Mouse (Mus musculus): Measurements from ENCODE around the gene Arhgap27. TPM values are rescaled to one million over a fixed set of nuclear protein-coding genes. Genes with fewer than 3 reads are reported as not detected.

The Arhgap27 gene
- polyA plus RNA-seq, 1 experiment from 2014 or later = 6.5 TPM

- Histone ChIP-seq H3K9ac (ENCODE audit: low read length) (no peak overlapping the region), H3K27me3 (ENCODE audit: control insufficient read depth, insufficient read depth, low read length) (no peaks in the 10 kb centered on the region), H3K27ac (replicated peaks in 1 of 2; ENCODE audit: control insufficient read depth in 1 of 2, insufficient read depth in 1 of 2, low read depth in 2 of 2, low read length in 2 of 2) (peak overlapping the region; percentile 18 to 77; a peak in 3 of 4 replicates), H3K4me2 (ENCODE audit: low read length) (no peak overlapping the region), H3K36me3 (ENCODE audit: control insufficient read depth, insufficient read depth, low read length) (peaks cover 55% of the 10 kb centered on the region), H3K4me3 (ENCODE audit: control insufficient read depth in 1 of 2, insufficient read depth in 1 of 2, low read depth in 1 of 2, low read length in 2 of 2) (no peak overlapping the region), H3K9me3 (ENCODE audit: control insufficient read depth, low read length) (no peaks in the 10 kb centered on the region), H3K4me1 (ENCODE audit: control insufficient read depth in 2 of 2, insufficient read depth in 2 of 2, low read length in 2 of 2) (peaks cover 10 to 11% of the 10 kb centered on the region in 2 experiments; a peak in 3 of 4 replicates)
- ATAC-seq (ENCODE audit: insufficient number of reproducible peaks, insufficient read depth, low FRiP score, low read depth) = no peak; the same call in 1 of the 2 replicates
- WGBS = 86% methylated on average over 9 of the region's 9 CpGs
These were observed 7.1 kb upstream of the Arhgap27 start for GRCm38 (mm10) chr11:103370397-103371221.

DNA sequence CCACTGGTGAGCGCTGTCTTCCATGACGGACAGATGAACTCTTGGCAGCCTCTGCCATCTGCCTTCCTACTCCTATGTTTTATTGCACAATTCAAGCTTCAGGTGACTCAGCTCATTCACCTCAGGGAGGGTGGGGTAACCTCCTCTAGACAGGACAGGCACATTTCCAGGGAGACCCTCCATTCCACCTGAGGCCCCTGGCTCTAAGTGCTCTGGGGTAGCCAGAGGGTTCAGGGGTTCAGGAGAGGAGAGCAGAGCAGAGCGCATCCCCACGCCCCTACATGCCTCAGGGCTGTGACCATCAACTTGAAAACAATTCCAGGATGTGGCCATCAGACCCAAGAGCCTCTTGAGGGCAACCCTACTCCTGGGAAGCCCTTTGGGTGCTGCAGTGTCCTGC lies 2.0 kb upstream of the Arhgap27 start:
- ATAC-seq (ENCODE audit: insufficient number of reproducible peaks, insufficient read depth, low FRiP score, low read depth) = no peak
- 87% methylated on average over 4 of the region's 4 CpGs for WGBS
- Histone ChIP-seq H3K4me1 (ENCODE audit: control insufficient read depth in 2 of 2, insufficient read depth in 2 of 2, low read length in 2 of 2) (peaks cover 8 to 16% of the 10 kb centered on the region in 2 experiments; a peak in 3 of 4 replicates), H3K4me2 (ENCODE audit: low read length) (no peak overlapping the region), H3K36me3 (ENCODE audit: control insufficient read depth, insufficient read depth, low read length) (peaks cover 41% of the 10 kb centered on the region), H3K4me3 (ENCODE audit: control insufficient read depth in 1 of 2, insufficient read depth in 1 of 2, low read depth in 1 of 2, low read length in 2 of 2) (no peak overlapping the region), H3K9me3 (ENCODE audit: control insufficient read depth, low read length) (no peaks in the 10 kb centered on the region), H3K27me3 (ENCODE audit: control insufficient read depth, insufficient read depth, low read length) (peaks cover 28% of the 10 kb centered on the region), H3K27ac (replicated peaks in 1 of 2; ENCODE audit: control insufficient read depth in 1 of 2, insufficient read depth in 1 of 2, low read depth in 2 of 2, low read length in 2 of 2) (no peak overlapping the region), H3K9ac (ENCODE audit: low read length) (no peak overlapping the region)

DNA sequence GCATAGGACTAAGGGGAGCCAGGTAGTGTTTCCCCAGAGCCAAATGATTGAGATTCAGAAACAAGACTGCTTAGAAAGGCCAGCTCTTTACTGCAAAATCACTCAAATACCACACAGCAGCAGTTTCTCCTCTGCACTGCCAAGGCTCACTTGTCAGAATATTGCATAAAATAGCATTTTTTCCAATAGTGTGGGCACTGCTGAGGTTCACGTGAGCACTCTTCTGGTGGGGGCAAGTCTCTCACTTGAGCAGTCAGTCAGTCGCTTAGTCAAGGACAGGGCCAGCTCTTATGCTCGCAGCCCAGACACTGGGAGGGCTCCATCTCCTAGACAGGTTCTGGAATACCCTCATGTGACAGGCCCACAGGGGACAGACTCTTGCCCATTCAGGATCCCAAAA lies 1.5 kb upstream of the Arhgap27 start:
- Histone ChIP-seq H3K27me3 (ENCODE audit: control insufficient read depth, insufficient read depth, low read length) (peaks cover 28% of the 10 kb centered on the region), H3K36me3 (ENCODE audit: control insufficient read depth, insufficient read depth, low read length) (peaks cover 36% of the 10 kb centered on the region), H3K9ac (ENCODE audit: low read length) (no peak overlapping the region), H3K27ac (replicated peaks in 1 of 2; ENCODE audit: control insufficient read depth in 1 of 2, insufficient read depth in 1 of 2, low read depth in 2 of 2, low read length in 2 of 2) (0 out of 4 replicates have a peak overlapping the region, but pooled peaks of 1 of the 2 experiments have one; percentile 17), H3K4me2 (ENCODE audit: low read length) (no peak overlapping the region), H3K4me3 (ENCODE audit: control insufficient read depth in 1 of 2, insufficient read depth in 1 of 2, low read depth in 1 of 2, low read length in 2 of 2) (no peak overlapping the region), H3K4me1 (ENCODE audit: control insufficient read depth in 2 of 2, insufficient read depth in 2 of 2, low read length in 2 of 2) (peaks cover 9 to 17% of the 10 kb centered on the region in 2 experiments; a peak in 3 of 4 replicates), H3K9me3 (ENCODE audit: control insufficient read depth, low read length) (no peaks in the 10 kb centered on the region)
- no peak for ATAC-seq (ENCODE audit: insufficient number of reproducible peaks, insufficient read depth, low FRiP score, low read depth)
- WGBS = 85% methylated on average over 3 of the region's 3 CpGs

GRCm38 (mm10) chr11:103364335-103364734 lies 843 bp upstream of the Arhgap27 start:
- Histone ChIP-seq H3K4me2 (ENCODE audit: low read length) (peak overlapping the region; percentile 91), H3K4me1 (ENCODE audit: control insufficient read depth in 2 of 2, insufficient read depth in 2 of 2, low read length in 2 of 2) (peaks cover 13 to 24% of the 10 kb centered on the region in 2 experiments; a peak in 3 of 4 replicates), H3K27ac (replicated peaks in 1 of 2; ENCODE audit: control insufficient read depth in 1 of 2, insufficient read depth in 1 of 2, low read depth in 2 of 2, low read length in 2 of 2) (peak overlapping the region; percentile 30 to 78; a peak in 2 of 4 replicates), H3K36me3 (ENCODE audit: control insufficient read depth, insufficient read depth, low read length) (peaks cover 31% of the 10 kb centered on the region), H3K27me3 (ENCODE audit: control insufficient read depth, insufficient read depth, low read length) (peaks cover 33% of the 10 kb centered on the region), H3K9ac (ENCODE audit: low read length) (no peak overlapping the region), H3K9me3 (ENCODE audit: control insufficient read depth, low read length) (no peaks in the 10 kb centered on the region), H3K4me3 (ENCODE audit: control insufficient read depth in 1 of 2, insufficient read depth in 1 of 2, low read depth in 1 of 2, low read length in 2 of 2) (no peak overlapping the region)
- ATAC-seq (ENCODE audit: insufficient number of reproducible peaks, insufficient read depth, low FRiP score, low read depth) = no peak
- 56% methylated on average over 5 of the region's 5 CpGs for WGBS

DNA sequence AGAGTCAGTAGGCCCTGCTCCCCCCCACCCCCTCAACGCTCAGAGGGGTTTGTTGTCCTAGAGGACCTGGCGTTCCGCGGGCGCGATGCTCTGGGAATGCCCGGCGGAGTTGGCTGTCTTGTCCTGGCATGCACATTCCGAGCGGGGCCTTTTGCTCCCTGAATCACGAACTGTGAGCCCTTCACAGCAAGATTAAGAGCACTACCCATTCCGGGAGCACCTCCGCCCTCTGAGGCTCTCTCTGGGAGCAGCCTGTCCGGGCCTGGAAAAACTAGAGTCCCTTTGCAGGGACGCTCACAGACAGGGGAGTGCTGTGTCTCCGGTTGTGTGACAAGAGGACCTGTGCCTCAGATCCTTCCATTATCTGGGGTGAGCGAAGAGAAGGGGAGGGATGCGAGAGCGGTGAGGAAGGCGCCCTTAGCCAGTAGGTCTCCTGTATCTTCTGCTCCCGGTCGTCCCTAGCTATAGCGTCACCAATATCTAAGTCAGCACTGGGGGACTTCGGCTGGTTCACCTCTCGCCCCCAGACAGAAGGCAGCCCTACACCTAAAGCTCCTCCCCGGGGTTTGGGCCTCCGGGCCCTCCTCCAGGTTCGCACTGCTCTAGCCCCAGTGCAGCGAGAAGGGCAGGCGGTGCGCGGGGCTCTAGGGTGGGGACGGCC lies 841 bp downstream of the Arhgap27 start:
- under 1% methylated on average over 33 of the region's 33 CpGs for WGBS
- Histone ChIP-seq H3K27me3 (ENCODE audit: control insufficient read depth, insufficient read depth, low read length) (peaks cover 42% of the 10 kb centered on the region), H3K4me1 (ENCODE audit: control insufficient read depth in 2 of 2, insufficient read depth in 2 of 2, low read length in 2 of 2) (peaks cover 15 to 30% of the 10 kb centered on the region in 2 experiments), H3K9me3 (ENCODE audit: control insufficient read depth, low read length) (no peaks in the 10 kb centered on the region), H3K27ac (replicated peaks in 1 of 2; ENCODE audit: control insufficient read depth in 1 of 2, insufficient read depth in 1 of 2, low read depth in 2 of 2, low read length in 2 of 2) (peak overlapping the region; percentile 36 to 78), H3K36me3 (ENCODE audit: control insufficient read depth, insufficient read depth, low read length) (peaks cover 16% of the 10 kb centered on the region), H3K4me3 (ENCODE audit: control insufficient read depth in 1 of 2, insufficient read depth in 1 of 2, low read depth in 1 of 2, low read length in 2 of 2) (peak overlapping the region; percentile 57), H3K9ac (ENCODE audit: low read length) (peak overlapping the region; percentile 69), H3K4me2 (ENCODE audit: low read length) (peak overlapping the region; percentile 91)
- ATAC-seq (ENCODE audit: insufficient number of reproducible peaks, insufficient read depth, low FRiP score, low read depth) = no peak

DNA sequence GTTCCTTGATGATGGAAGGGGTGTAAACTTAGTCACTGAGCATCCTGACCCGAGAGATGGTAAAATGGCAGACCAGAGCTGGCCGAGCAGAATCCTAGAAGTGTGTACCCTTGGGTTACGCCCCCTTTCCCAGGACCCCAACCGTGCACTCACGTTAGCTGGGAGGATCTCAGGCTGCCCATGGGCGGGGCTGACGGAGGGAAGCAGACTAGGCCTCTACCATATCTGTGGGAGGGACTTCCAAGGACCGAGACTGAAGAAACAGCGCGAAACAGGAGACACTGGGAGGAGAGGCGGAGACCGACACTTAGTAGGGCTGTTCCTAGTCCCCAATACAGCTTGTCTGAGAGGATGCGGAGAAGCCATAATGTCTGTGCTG lies 1.4 kb downstream of the Arhgap27 start:
- Histone ChIP-seq H3K36me3 (ENCODE audit: control insufficient read depth, insufficient read depth, low read length) (peaks cover 10% of the 10 kb centered on the region), H3K9ac (ENCODE audit: low read length) (peak overlapping the region; percentile 69; the same call in 1 of the 2 replicates), H3K9me3 (ENCODE audit: control insufficient read depth, low read length) (no peaks in the 10 kb centered on the region), H3K4me3 (ENCODE audit: control insufficient read depth in 1 of 2, insufficient read depth in 1 of 2, low read depth in 1 of 2, low read length in 2 of 2) (peak overlapping the region; percentile 57), H3K27ac (replicated peaks in 1 of 2; ENCODE audit: control insufficient read depth in 1 of 2, insufficient read depth in 1 of 2, low read depth in 2 of 2, low read length in 2 of 2) (peak overlapping the region in 1 of 2 experiments; percentile 78; a peak in 1 of 4 replicates), H3K4me2 (ENCODE audit: low read length) (peak overlapping the region; percentile 91), H3K4me1 (ENCODE audit: control insufficient read depth in 2 of 2, insufficient read depth in 2 of 2, low read length in 2 of 2) (peaks cover 15 to 30% of the 10 kb centered on the region in 2 experiments), H3K27me3 (ENCODE audit: control insufficient read depth, insufficient read depth, low read length) (peaks cover 45% of the 10 kb centered on the region)
- no peak for ATAC-seq (ENCODE audit: insufficient number of reproducible peaks, insufficient read depth, low FRiP score, low read depth)
- WGBS = 4% methylated on average over 13 of the region's 13 CpGs

- peak overlapping the region; percentile 16; the same call in 1 of the 2 replicates for H3K9ac ChIP-seq (ENCODE audit: low read length)
- peaks cover 5% of the 10 kb centered on the region; the same call in 1 of the 2 replicates for H3K36me3 ChIP-seq (ENCODE audit: control insufficient read depth, insufficient read depth, low read length)
- no peak for ATAC-seq (ENCODE audit: insufficient number of reproducible peaks, insufficient read depth, low FRiP score, low read depth)
- H3K4me3 ChIP-seq (ENCODE audit: control insufficient read depth in 1 of 2, insufficient read depth in 1 of 2, low read depth in 1 of 2, low read length in 2 of 2) = peak overlapping the region; percentile 57; a peak in 3 of 4 replicates
- peaks cover 15 to 30% of the 10 kb centered on the region in 2 experiments for H3K4me1 ChIP-seq (ENCODE audit: control insufficient read depth in 2 of 2, insufficient read depth in 2 of 2, low read length in 2 of 2)
- peaks cover 45% of the 10 kb centered on the region for H3K27me3 ChIP-seq (ENCODE audit: control insufficient read depth, insufficient read depth, low read length)
- no peak overlapping the region for H3K27ac ChIP-seq (replicated peaks in 1 of 2; ENCODE audit: control insufficient read depth in 1 of 2, insufficient read depth in 1 of 2, low read depth in 2 of 2, low read length in 2 of 2)
- 6% methylated on average over 25 of the region's 25 CpGs for WGBS
- H3K4me2 ChIP-seq (ENCODE audit: low read length) = peak overlapping the region; percentile 91
- H3K9me3 ChIP-seq (ENCODE audit: control insufficient read depth, low read length) = no peaks in the 10 kb centered on the region
These were observed 2.0 kb downstream of the Arhgap27 start for GRCm38 (mm10) chr11:103361396-103362053.

All from heart, embryonic 14.5 days (tissue).